Mouse (Mus musculus) CH12.LX (cell line): ENCODE data around the gene Vwa3a. TPM values are rescaled to one million over a fixed set of nuclear protein-coding genes. Genes with fewer than 3 reads are reported as not detected.

Experiments used
- DNase-seq: peaks from one replicate; pipeline ENCODE4 v3.0.0-alpha.2; 2013; ENCODE audit errors: extremely low read depth
- H3K27ac ChIP-seq: 2 replicates; pipeline ENCODE4 v1.5.1; 2012; ENCODE audit warnings: low read depth, mild to moderate bottlenecking, control low read depth, moderate library complexity; ENCODE audit not compliant: insufficient read depth
- H3K27me3 ChIP-seq: replicated peaks from 2 replicates; pipeline ENCODE3; 2012; ENCODE audit warnings: inconsistent platforms
- H3K36me3 ChIP-seq, 2 experiments: replicated peaks in 1 of 2; 2 replicates each; pipeline versions ENCODE3 to v1.6.1; 2012; ENCODE audit warnings: inconsistent platforms in 1 of 2, low read length in 1 of 2, mild to moderate bottlenecking in 1 of 2, mixed read lengths in 1 of 2, moderate library complexity in 1 of 2; ENCODE audit not compliant: control insufficient read depth in 1 of 2, insufficient read depth in 1 of 2
- H3K4me1 ChIP-seq, 2 experiments: 2 replicates each; pipeline ENCODE4 v1.6.1; 2012; ENCODE audit warnings: inconsistent platforms in 1 of 2, moderate library complexity in 1 of 2; ENCODE audit not compliant: insufficient read depth in 2 of 2, control insufficient read depth in 1 of 2
- H3K4me2 ChIP-seq: 2 replicates; pipeline ENCODE4 v1.6.1; 2012; ENCODE audit warnings: low read depth, mild to moderate bottlenecking, control low read depth; ENCODE audit not compliant: poor library complexity, insufficient read depth, severe bottlenecking
- H3K4me3 ChIP-seq, 3 experiments: fragments of 150-350 bp in 1 of 3; sonication (generic) in 1 of 3; replicated peaks in 1 of 3; 2 replicates each; pipeline versions ENCODE3 to v1.5.1; 2011 to 2012; ENCODE audit warnings: low read depth in 2 of 3, low read length in 2 of 3, mild to moderate bottlenecking in 2 of 3, moderate library complexity in 2 of 3, control low read depth in 1 of 3, improper control_type of control experiment in 1 of 3, inconsistent platforms in 1 of 3, mixed read lengths in 1 of 3; ENCODE audit not compliant: poor library complexity in 1 of 3
- H3K79me2 ChIP-seq: replicated peaks from 2 replicates; pipeline ENCODE4 v1.6.1; 2012; ENCODE audit warnings: mild to moderate bottlenecking, moderate library complexity; ENCODE audit not compliant: control insufficient read depth, poor library complexity, insufficient read depth, severe bottlenecking; ENCODE audit errors: extremely low read depth
- H3K9ac ChIP-seq: 2 replicates; pipeline ENCODE4 v1.6.1; 2012; ENCODE audit warnings: low read depth, mild to moderate bottlenecking, control low read depth, moderate library complexity; ENCODE audit not compliant: insufficient read depth
- H3K9me3 ChIP-seq: replicated peaks from 2 replicates; pipeline ENCODE3; 2012; ENCODE audit warnings: low read length, inconsistent platforms, mixed read lengths
- BHLHE40 ChIP-seq: IDR thresholded peaks from 2 replicates; pipeline ENCODE4 v1.6.1; 2011; ENCODE audit warnings: mild to moderate bottlenecking, low read depth, low read length, improper control_type of control experiment
- CHD1 ChIP-seq: IDR thresholded peaks from 2 replicates; pipeline ENCODE4 v1.6.1; 2012; ENCODE audit warnings: low read depth, low read length, improper control_type of control experiment, inconsistent platforms
- CHD2 ChIP-seq: IDR thresholded peaks from 2 replicates; pipeline ENCODE4 v1.6.1; 2011; ENCODE audit warnings: low read length, improper control_type of control experiment
- CTCF ChIP-seq, 2 experiments: IDR thresholded peaks in 1 of 2; conservative IDR thresholded peaks in 1 of 2; 2 replicates each; pipeline ENCODE4 v1.5.1; 2011 to 2012; ENCODE audit warnings: low read depth in 2 of 2, low read length in 2 of 2, improper control_type of control experiment in 1 of 2, inconsistent platforms in 1 of 2, mild to moderate bottlenecking in 1 of 2, moderate library complexity in 1 of 2
- E2F4 ChIP-seq: IDR thresholded peaks from 2 replicates; pipeline ENCODE4 v1.6.1; 2011; ENCODE audit warnings: low read depth, low read length, improper control_type of control experiment; ENCODE audit not compliant: insufficient replicate concordance
- ELF1 ChIP-seq: IDR thresholded peaks from 2 replicates; pipeline ENCODE4 v1.6.1; 2014; ENCODE audit warnings: low read depth, mild to moderate bottlenecking, inconsistent platforms, low read length, improper control_type of control experiment
- EP300 ChIP-seq: IDR thresholded peaks from 2 replicates; pipeline ENCODE4 v1.6.1; 2011; ENCODE audit warnings: low read length, improper control_type of control experiment
- ETS1 ChIP-seq: conservative IDR thresholded peaks from 2 replicates; pipeline ENCODE4 v1.6.1; 2012; ENCODE audit warnings: low read depth, mild to moderate bottlenecking, inconsistent platforms, low read length, improper control_type of control experiment, moderate library complexity
- GABPA ChIP-seq: IDR thresholded peaks from 2 replicates; pipeline ENCODE4 v1.6.1; 2012; ENCODE audit warnings: low read depth, low read length, improper control_type of control experiment, inconsistent platforms; ENCODE audit not compliant: insufficient replicate concordance
- HCFC1 ChIP-seq: IDR thresholded peaks from 2 replicates; pipeline ENCODE4 v1.6.1; 2012; ENCODE audit warnings: low read depth, mild to moderate bottlenecking, inconsistent platforms, low read length, improper control_type of control experiment
- IRF4 ChIP-seq: IDR thresholded peaks from 2 replicates; pipeline ENCODE4 v1.6.1; 2014; ENCODE audit warnings: low read depth, mild to moderate bottlenecking, inconsistent platforms, low read length, improper control_type of control experiment
- JUND ChIP-seq: conservative IDR thresholded peaks from 2 replicates; pipeline ENCODE4 v1.6.1; 2011; ENCODE audit warnings: low read depth, low read length, improper control_type of control experiment
- KAT2A ChIP-seq: IDR thresholded peaks from 2 replicates; pipeline ENCODE4 v1.6.1; 2012; ENCODE audit warnings: low read length, improper control_type of control experiment, inconsistent platforms; ENCODE audit not compliant: insufficient replicate concordance
- MAFK ChIP-seq: IDR thresholded peaks from 2 replicates; pipeline ENCODE4 v1.6.1; 2011; ENCODE audit warnings: low read length, improper control_type of control experiment; ENCODE audit not compliant: insufficient replicate concordance
- MAZ ChIP-seq: IDR thresholded peaks from 2 replicates; pipeline ENCODE4 v1.6.1; 2012; ENCODE audit warnings: low read depth, mild to moderate bottlenecking, inconsistent platforms, low read length, improper control_type of control experiment, moderate library complexity
- MEF2A ChIP-seq: IDR thresholded peaks from 2 replicates; pipeline ENCODE4 v1.6.1; 2014; ENCODE audit warnings: low read depth, mild to moderate bottlenecking, inconsistent platforms, low read length, improper control_type of control experiment, borderline replicate concordance
- NRF1 ChIP-seq: IDR thresholded peaks from 2 replicates; pipeline ENCODE4 v1.6.1; 2014; ENCODE audit warnings: low read depth, mild to moderate bottlenecking, inconsistent platforms, low read length, improper control_type of control experiment, moderate library complexity
- PAX5 ChIP-seq: IDR thresholded peaks from 2 replicates; pipeline ENCODE4 v1.6.1; 2012; ENCODE audit warnings: low read length, inconsistent platforms, mixed read lengths
- POLR2A ChIP-seq: IDR thresholded peaks from 2 replicates; pipeline ENCODE4 v1.6.1; 2011; ENCODE audit warnings: low read depth, mild to moderate bottlenecking, improper control_type of control experiment, low read length
- POLR2AphosphoS2 ChIP-seq: IDR thresholded peaks from 2 replicates; pipeline ENCODE4 v1.6.1; 2011; ENCODE audit warnings: low read depth, low read length, improper control_type of control experiment
- RCOR1 ChIP-seq: conservative IDR thresholded peaks from 2 replicates; pipeline ENCODE4 v1.6.1; 2012; ENCODE audit warnings: low read depth, mild to moderate bottlenecking, inconsistent platforms, low read length, improper control_type of control experiment
- SIN3A ChIP-seq: IDR thresholded peaks from 2 replicates; pipeline ENCODE4 v1.6.1; 2012; ENCODE audit warnings: low read length, improper control_type of control experiment, inconsistent platforms
- SMC3 ChIP-seq: IDR thresholded peaks from 2 replicates; pipeline ENCODE4 v1.6.1; 2011; ENCODE audit warnings: low read depth, low read length, improper control_type of control experiment
- TBP ChIP-seq: conservative IDR thresholded peaks from 2 replicates; pipeline ENCODE4 v1.6.1; 2011; ENCODE audit warnings: low read depth, low read length, improper control_type of control experiment
- TCF12 ChIP-seq: IDR thresholded peaks from 2 replicates; pipeline ENCODE4 v1.6.1; 2014; ENCODE audit warnings: low read depth, mild to moderate bottlenecking, inconsistent platforms, low read length, improper control_type of control experiment
- UBTF ChIP-seq: IDR thresholded peaks from 2 replicates; pipeline ENCODE4 v1.6.1; 2012; ENCODE audit warnings: low read depth, mild to moderate bottlenecking, inconsistent platforms, low read length, improper control_type of control experiment, moderate library complexity
- USF2 ChIP-seq: conservative IDR thresholded peaks from 2 replicates; pipeline ENCODE4 v1.6.1; 2011; ENCODE audit warnings: low read depth, low read length, improper control_type of control experiment
- ZC3H11A ChIP-seq: IDR thresholded peaks from 2 replicates; pipeline ENCODE4 v1.6.1; 2012; ENCODE audit warnings: low read depth, mild to moderate bottlenecking, inconsistent platforms, low read length, improper control_type of control experiment
- ZNF384 ChIP-seq: IDR thresholded peaks from 2 replicates; pipeline ENCODE4 v1.6.1; 2012; ENCODE audit warnings: low read depth, low read length, improper control_type of control experiment, inconsistent platforms
- dilution Hi-C: fragments of 300-500 bp; cut with MboI; formaldehyde crosslinking; loops from 2 replicates; pipeline ENCODE4 v1.14.3; 2020; ENCODE audit warnings: low sequenced_read_pairs; ENCODE audit not compliant: extremely low pct_unique_long_range_greater_than_20kb, extremely low pct_ligation_motif_present
- in situ Hi-C: fragments of 300-500 bp; cut with MboI; formaldehyde crosslinking; loops from 3 replicates; pipeline ENCODE4 v1.14.3; 2019; ENCODE audit warnings: low sequenced_read_pairs, low pct_ligation_motif_present, low pct_unique_long_range_greater_than_20kb, mixed read lengths
- polyA plus RNA-seq: library from polyadenylated mRNA; unstranded; fragments of >175 nt; gene quantifications from 2 replicates; pipeline ENCODE4 v1.2.1, GENCODE M21; 2012; ENCODE audit warnings: low read depth; ENCODE audit not compliant: insufficient read length
- total RNA-seq, 2 experiments: library from RNA; depleted of rRNA; stranded (reverse); fragments of 300-350 nt in 1 of 2; fragments of >200 nt in 1 of 2; gene quantifications; 2 replicates each; pipeline ENCODE4 v1.2.3; 2012 to 2014

The Vwa3a gene
- total and polyA plus RNA-seq, 3 experiments: not detected

DNA sequence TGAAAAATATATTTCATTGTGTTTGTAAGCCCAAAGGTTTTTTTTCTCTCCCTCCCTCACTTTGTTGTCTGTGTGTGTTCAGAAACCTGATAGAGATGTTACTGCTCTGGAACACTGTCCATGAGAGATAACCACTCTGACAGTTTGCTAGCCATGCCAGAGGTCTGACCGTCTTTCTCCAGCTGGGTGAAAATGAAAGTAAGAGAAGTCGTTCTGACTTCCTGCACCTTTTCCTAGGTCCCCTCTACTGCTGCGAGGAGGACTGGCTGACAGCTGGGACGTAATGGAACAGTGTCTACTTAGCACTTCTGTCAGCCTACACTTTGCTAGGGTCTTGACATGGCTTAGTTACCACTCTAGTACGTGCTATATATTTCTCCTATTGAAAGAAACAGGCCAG lies 9.5 kb upstream of the Vwa3a start:
- H3K4me2 ChIP-seq: peak overlapping the region; percentile 58
- peak overlapping the region; percentile 7 for H3K9ac ChIP-seq
- no peaks in the 10 kb centered on the region for H3K79me2 ChIP-seq
- dilution Hi-C loops (no loop called here), in situ Hi-C loops (loop anchor here (5.0 kb wide), 1 partner anchor 57 kb away; the partner anchor contains the start of gene Pdzd9)
- no peak overlapping the region for H3K27ac ChIP-seq
- no peaks in the 10 kb centered on the region for H3K9me3 ChIP-seq
- TF ChIP-seq CHD1 (no peak), KAT2A (no peak), MAZ (no peak), JUND (no peak), HCFC1 (no peak), CHD2 (no peak), TCF12 (no peak), POLR2A (no peak), MEF2A (no peak), SIN3A (no peak), USF2 (no peak), POLR2AphosphoS2 (no peak), E2F4 (no peak), NRF1 (no peak), PAX5 (no peak)
- peaks cover 2 to 10% of the 10 kb centered on the region in 2 experiments; a peak in 3 of 4 replicates for H3K4me1 ChIP-seq
- no peak for DNase-seq
- no peaks in the 10 kb centered on the region for H3K27me3 ChIP-seq
- H3K36me3 ChIP-seq: peaks cover 11 to 45% of the 10 kb centered on the region in 2 experiments
- H3K4me3 ChIP-seq: no peak overlapping the region

DNA sequence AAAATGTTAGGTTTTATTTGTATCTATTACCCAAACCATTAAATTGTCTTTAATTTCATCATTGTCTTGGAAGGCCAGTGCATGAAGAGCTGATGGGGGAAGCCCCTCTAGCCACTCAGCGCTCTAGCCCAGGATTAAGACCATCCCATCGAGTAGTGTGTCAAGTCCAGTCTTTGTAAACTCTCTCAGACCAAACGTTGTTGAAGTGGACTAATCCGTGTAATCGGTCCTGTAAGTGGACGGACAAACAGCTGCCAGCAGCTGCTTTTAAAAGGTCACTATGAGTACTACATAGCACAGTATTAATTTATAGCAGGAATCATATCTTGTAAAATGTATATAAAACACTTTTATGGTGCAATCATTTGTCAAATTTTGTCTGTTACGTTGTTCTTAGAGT lies 6.2 kb upstream of the Vwa3a start:
- H3K4me3 ChIP-seq: no peak overlapping the region
- no peaks in the 10 kb centered on the region for H3K79me2 ChIP-seq
- peaks cover 7 to 36% of the 10 kb centered on the region in 2 experiments for H3K36me3 ChIP-seq
- no peak for DNase-seq
- H3K4me2 ChIP-seq: no peak overlapping the region
- no peak overlapping the region for H3K27ac ChIP-seq
- H3K9ac ChIP-seq: no peak overlapping the region
- no peak for TF ChIP-seq ELF1
- TF ChIP-seq IRF4: no peak
- no peak for TF ChIP-seq TBP
- TF ChIP-seq EP300: no peak
- TF ChIP-seq NRF1: no peak
- TF ChIP-seq E2F4: no peak
- no peak for TF ChIP-seq RCOR1
- no peak for TF ChIP-seq PAX5
- TF ChIP-seq ZNF384: no peak
- TF ChIP-seq ZC3H11A: no peak
- no peak for TF ChIP-seq CTCF (conservative IDR thresholded peaks at IDR 0.05 in 1 of 2, IDR thresholded peaks at IDR 0.05 in 1 of 2; ENCODE audit: low read depth in 2 of 2, low read length in 2 of 2)
- TF ChIP-seq POLR2AphosphoS2: no peak
- no peak for TF ChIP-seq ETS1
- TF ChIP-seq MAFK: no peak
- no peak for TF ChIP-seq SMC3
- TF ChIP-seq GABPA: no peak
- no peak for TF ChIP-seq USF2
- TF ChIP-seq UBTF: no peak
- no peak for TF ChIP-seq POLR2A
- TF ChIP-seq BHLHE40: no peak
- dilution Hi-C loops (no loop called here), in situ Hi-C loops (no loop called here)
- H3K27me3 ChIP-seq: no peaks in the 10 kb centered on the region
- H3K4me1 ChIP-seq: peaks cover 2 to 10% of the 10 kb centered on the region in 2 experiments; a peak in 3 of 4 replicates
- no peaks in the 10 kb centered on the region for H3K9me3 ChIP-seq
